Mouse (Mus musculus) hindbrain, embryonic 14.5 days (tissue): ENCODE results near the gene Commd2. TPM values are rescaled to one million over a fixed set of nuclear protein-coding genes. Genes with fewer than 3 reads are reported as not detected.

Experiments used
- ATAC-seq: fragments of 200-750 bp; cut with Nextera tagmentation; 2 replicates; pipeline ENCODE4 v1.8.0; 2017; ENCODE audit warnings: moderate number of reproducible peaks, mild to moderate bottlenecking, moderate TSS enrichment, moderate library complexity; ENCODE audit not compliant: low FRiP score
- DNase-seq: peaks from one replicate; pipeline ENCODE4 v3.0.0-alpha.2; 2015; ENCODE audit warnings: low spot score
- H3K27ac ChIP-seq: fragments of 300-500 bp; sonication (generic); 2 replicates; pipeline ENCODE4 v1.5.1; 2014; ENCODE audit warnings: mild to moderate bottlenecking, moderate library complexity
- H3K27me3 ChIP-seq: fragments of 300-500 bp; sonication (generic); 2 replicates; pipeline ENCODE4 v1.6.1; 2014; ENCODE audit warnings: mild to moderate bottlenecking, low read length, mixed read lengths; ENCODE audit not compliant: control insufficient read depth, insufficient read depth
- H3K36me3 ChIP-seq: fragments of 300-500 bp; sonication (generic); replicated peaks from 2 replicates; pipeline ENCODE4 v1.6.1; 2014; ENCODE audit not compliant: control insufficient read depth, insufficient read depth
- H3K4me1 ChIP-seq: fragments of 300-500 bp; sonication (generic); replicated peaks from 2 replicates; pipeline ENCODE4 v1.6.1; 2014; ENCODE audit warnings: antibody characterized with exemption, low read length, mixed read lengths; ENCODE audit not compliant: control insufficient read depth, insufficient read depth
- H3K4me2 ChIP-seq: fragments of 300-500 bp; sonication (generic); replicated peaks from 2 replicates; pipeline ENCODE4 v1.6.1; 2014; ENCODE audit warnings: mild to moderate bottlenecking, moderate library complexity
- H3K4me3 ChIP-seq: fragments of 300-500 bp; sonication (generic); replicated peaks from 2 replicates; pipeline ENCODE4 v1.5.1; 2014; ENCODE audit warnings: mild to moderate bottlenecking, low read length
- H3K9ac ChIP-seq: fragments of 300-500 bp; sonication (generic); 2 replicates; pipeline ENCODE4 v1.6.1; 2014
- H3K9me3 ChIP-seq: fragments of 300-500 bp; sonication (generic); 2 replicates; pipeline ENCODE4 v1.6.1; 2016; ENCODE audit warnings: low read length; ENCODE audit not compliant: control insufficient read depth
- WGBS: fragments of 180-500 bp; shearing (Covaris S2); extraction: QIAGEN DNeasy Blood & Tissue Kit; methylation state at CpG from one replicate; pipeline ENCODE4 v1.1.7; 2014; 5-methylcytosine and 5-hydroxymethylcytosine counted together
- microRNA-seq: library from miRNA; unstranded; fragments of <30 nt; microRNA quantifications from one replicate; pipeline ENCODE4, GENCODE M21; 2016
- polyA plus RNA-seq: library from polyadenylated mRNA; unstranded; fragments of >200 nt; fragmentation: Nextera tagmentation; extraction: Ambion mirVana; gene quantifications from 2 replicates; pipeline ENCODE4 v1.2.1, GENCODE M21; 2014

The Commd2 gene
- polyA plus RNA-seq, 1 experiment from 2014 or later: 79.7 TPM

GRCm38 (mm10) chr3:57602610-57603009 is 48.9 kb downstream of the Commd2 start:
- 85% methylated on average over 4 of the region's 4 CpGs for WGBS

GRCm38 (mm10) chr3:57596566-57596965 is 54.9 kb downstream of the Commd2 start:
- H3K4me2 ChIP-seq: no peak overlapping the region
- 78% methylated on average over 7 of the region's 7 CpGs for WGBS
- no peaks in the 10 kb centered on the region for H3K27me3 ChIP-seq
- no peaks in the 10 kb centered on the region for H3K36me3 ChIP-seq
- no peak overlapping the region for H3K27ac ChIP-seq
- H3K4me1 ChIP-seq: no peaks in the 10 kb centered on the region
- ATAC-seq (no peak), DNase-seq (no peak)
- H3K9me3 ChIP-seq: no peaks in the 10 kb centered on the region
- no peak overlapping the region for H3K4me3 ChIP-seq
- H3K9ac ChIP-seq: no peak overlapping the region

More at GRCm38 (mm10) chr3:57602610-57603009, 48.9 kb downstream of the Commd2 start:
- Histone ChIP-seq H3K27ac (no peak overlapping the region), H3K4me3 (no peak overlapping the region), H3K4me1 (no peaks in the 10 kb centered on the region), H3K27me3 (no peaks in the 10 kb centered on the region), H3K36me3 (no peaks in the 10 kb centered on the region), H3K9me3 (no peaks in the 10 kb centered on the region), H3K9ac (no peak overlapping the region), H3K4me2 (no peak overlapping the region)
- ATAC-seq: no peak
- DNase-seq: no peak

- Histone ChIP-seq H3K4me2 (no peak overlapping the region), H3K4me3 (no peak overlapping the region), H3K9me3 (no peaks in the 10 kb centered on the region), H3K4me1 (no peaks in the 10 kb centered on the region), H3K36me3 (no peaks in the 10 kb centered on the region), H3K27me3 (no peaks in the 10 kb centered on the region), H3K9ac (no peak overlapping the region), H3K27ac (no peak overlapping the region)
- no peak for ATAC-seq
- no peak for DNase-seq
Measured at GRCm38 (mm10) chr3:57595506-57595905, 56.0 kb downstream of the Commd2 start.

Small RNA genes within 50 kb of the gene (microRNA-seq; reads per million reads assigned to microRNA genes)
- gene Mir6377: not detected

Other genes starting within 250 kb of the Commd2 start
- 0.18 and 0.76 TPM in 2 replicates for gene Tm4sf4, start 226.4 kb downstream of the Commd2 start, polyA plus RNA-seq
- 8.0 and 8.6 TPM in 2 replicates for gene Wwtr1, start 75.8 kb downstream of the Commd2 start, polyA plus RNA-seq
- 0.16 and 0.31 TPM in 2 replicates for gene Ankub1, start 41.1 kb upstream of the Commd2 start, polyA plus RNA-seq
- gene Rnf13, start 84.3 kb upstream of the Commd2 start, polyA plus RNA-seq: 86.1 and 94.3 TPM in 2 replicates
- 736 and 803 TPM in 2 replicates for gene Pfn2, start 196.4 kb upstream of the Commd2 start, polyA plus RNA-seq